Mouse (Mus musculus): Measurements from ENCODE around the gene 2900011O08Rik.

Gene 2900011O08Rik

DNA sequence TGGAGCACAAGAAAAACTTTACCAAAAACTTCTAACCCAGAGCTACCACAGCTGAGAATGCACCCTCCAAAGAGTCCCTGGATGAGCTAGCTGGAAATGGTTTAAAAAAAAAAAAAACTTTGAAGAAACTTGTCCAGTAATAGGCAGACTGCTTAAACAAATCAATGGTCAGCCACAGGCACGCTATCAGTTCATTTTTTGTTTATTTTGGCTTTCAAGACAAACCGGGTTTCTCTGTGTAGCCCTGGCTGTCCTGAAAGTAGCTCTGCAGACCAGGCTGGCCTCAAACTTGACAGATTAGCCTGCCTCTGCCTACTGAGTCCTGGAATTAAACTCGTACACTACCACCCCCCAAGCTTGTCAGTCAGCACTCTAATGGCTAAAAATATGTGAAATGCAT is 156.9 kb downstream of the 2900011O08Rik start:
- no peak for DNase-seq

DNA sequence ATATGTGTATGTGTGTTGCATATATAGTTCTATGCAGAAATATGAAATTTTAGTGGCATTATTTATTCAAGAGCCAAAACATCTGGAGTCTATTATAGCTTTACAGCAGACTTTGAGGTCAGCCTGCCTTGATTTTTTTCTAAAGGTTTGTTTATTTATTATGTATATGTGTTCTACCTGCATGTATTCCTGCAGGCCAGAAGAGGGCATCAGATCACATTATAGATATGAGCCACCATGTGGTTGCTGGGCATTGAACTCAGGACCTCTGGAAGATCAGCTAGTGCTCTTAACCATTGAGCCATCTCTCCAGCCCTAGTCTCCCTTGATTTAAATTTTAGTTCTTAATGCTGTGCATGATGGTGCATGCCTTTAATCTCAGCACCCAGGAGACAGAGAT is 161.3 kb downstream of the 2900011O08Rik start:
- DNase-seq, result no peak
